Mouse (Mus musculus): ENCODE data around the gene Tsc2. TPM values are rescaled to one million over a fixed set of nuclear protein-coding genes. Genes with fewer than 3 reads are reported as not detected.
A peak's percentile ranks its signal among the peaks of the same experiment; 100 is the strongest.

The Tsc2 gene
- polyA plus RNA-seq, 1 experiment from 2014 or later = 46.2 TPM

GRCm38 (mm10) chr17:24550416-24551049, 81.9 kb downstream of the Tsc2 start:
- no peaks in the 10 kb centered on the region for H3K27me3 ChIP-seq (ENCODE audit: control insufficient read depth, insufficient read depth, low read length)
- no peaks in the 10 kb centered on the region; the same call in 1 of the 2 replicates for H3K4me1 ChIP-seq (ENCODE audit: control insufficient read depth, insufficient read depth, low read length)
- H3K36me3 ChIP-seq (replicated peaks; ENCODE audit: control insufficient read depth, insufficient read depth, low read depth, low read length) = no peaks in the 10 kb centered on the region
- H3K4me2 ChIP-seq (ENCODE audit: low read depth, low read length) = peak overlapping the region; percentile 89
- DNase-seq (ENCODE audit: low spot score) (peak; percentile 79), ATAC-seq (replicated peaks; ENCODE audit: insufficient number of reproducible peaks, low FRiP score, low TSS enrichment, low read depth) (peak; percentile 86)
- H3K9ac ChIP-seq (replicated peaks; ENCODE audit: low read length) = peak overlapping the region; percentile 90
- under 1% methylated on average over 40 of the region's 44 CpGs for WGBS
- peak overlapping the region; percentile 93 for H3K27ac ChIP-seq (replicated peaks; ENCODE audit: low read depth, low read length)
- H3K9me3 ChIP-seq (replicated peaks; ENCODE audit: control insufficient read depth, low read length) = no peaks in the 10 kb centered on the region
- H3K4me3 ChIP-seq (ENCODE audit: low read depth, low read length) = peak overlapping the region; percentile 90

GRCm38 (mm10) chr17:24549618-24550415, 82.6 kb downstream of the Tsc2 start, which contains the start of gene Pkd1:
Gene Pkd1, plus strand, starts transcription at chr17:24549834.
- peak within 1 kb of the TSS; percentile 89 for H3K4me2 ChIP-seq (ENCODE audit: low read depth, low read length)
- H3K27me3 ChIP-seq (ENCODE audit: control insufficient read depth, insufficient read depth, low read length) = no peaks in the 10 kb centered on the region
- WGBS = under 1% methylated on average over 65 of the region's 72 CpGs
- peak within 1 kb of the TSS; percentile 93 for H3K27ac ChIP-seq (replicated peaks; ENCODE audit: low read depth, low read length)
- DNase-seq (ENCODE audit: low spot score) = peak; percentile 100
- peak; percentile 95 for ATAC-seq (replicated peaks; ENCODE audit: insufficient number of reproducible peaks, low FRiP score, low TSS enrichment, low read depth)
- peak within 1 kb of the TSS; percentile 90 for H3K4me3 ChIP-seq (ENCODE audit: low read depth, low read length)
- no peaks in the 10 kb centered on the region for H3K9me3 ChIP-seq (replicated peaks; ENCODE audit: control insufficient read depth, low read length)
- no peaks in the 10 kb centered on the region; the same call in 1 of the 2 replicates for H3K4me1 ChIP-seq (ENCODE audit: control insufficient read depth, insufficient read depth, low read length)
- H3K9ac ChIP-seq (replicated peaks; ENCODE audit: low read length) = peak within 1 kb of the TSS; percentile 90
- no peaks in the 10 kb centered on the region for H3K36me3 ChIP-seq (replicated peaks; ENCODE audit: control insufficient read depth, insufficient read depth, low read depth, low read length)

- Histone ChIP-seq H3K36me3 (replicated peaks; ENCODE audit: control insufficient read depth, insufficient read depth, low read depth, low read length) (no peaks in the 10 kb centered on the region), H3K4me1 (ENCODE audit: control insufficient read depth, insufficient read depth, low read length) (no peaks in the 10 kb centered on the region; the same call in none of the 2 replicates), H3K4me2 (ENCODE audit: low read depth, low read length) (peak overlapping the region; percentile 89), H3K9ac (replicated peaks; ENCODE audit: low read length) (0 out of 2 replicates have a peak overlapping the region, but pooled peaks have one; percentile 10), H3K27ac (replicated peaks; ENCODE audit: low read depth, low read length) (0 out of 2 replicates have a peak overlapping the region, but pooled peaks have one; percentile 20), H3K4me3 (ENCODE audit: low read depth, low read length) (peak overlapping the region; percentile 90), H3K27me3 (ENCODE audit: control insufficient read depth, insufficient read depth, low read length) (no peaks in the 10 kb centered on the region), H3K9me3 (replicated peaks; ENCODE audit: control insufficient read depth, low read length) (no peaks in the 10 kb centered on the region)
- WGBS = 4% methylated on average over 23 of the region's 23 CpGs
- DNase-seq (ENCODE audit: low spot score) (peak; percentile 43), ATAC-seq (replicated peaks; ENCODE audit: insufficient number of reproducible peaks, low FRiP score, low TSS enrichment, low read depth) (peak; percentile 36)
Observed at GRCm38 (mm10) chr17:24548921-24549617, 83.4 kb downstream of the Tsc2 start.

- Histone ChIP-seq H3K36me3 (replicated peaks; ENCODE audit: control insufficient read depth, insufficient read depth, low read depth, low read length) (no peaks in the 10 kb centered on the region), H3K27me3 (ENCODE audit: control insufficient read depth, insufficient read depth, low read length) (no peaks in the 10 kb centered on the region), H3K9ac (replicated peaks; ENCODE audit: low read length) (no peak overlapping the region), H3K4me3 (ENCODE audit: low read depth, low read length) (no peak overlapping the region), H3K9me3 (replicated peaks; ENCODE audit: control insufficient read depth, low read length) (no peaks in the 10 kb centered on the region), H3K4me1 (ENCODE audit: control insufficient read depth, insufficient read depth, low read length) (no peaks in the 10 kb centered on the region; the same call in none of the 2 replicates), H3K27ac (replicated peaks; ENCODE audit: low read depth, low read length) (no peak overlapping the region), H3K4me2 (ENCODE audit: low read depth, low read length) (no peak overlapping the region)
- ATAC-seq (replicated peaks; ENCODE audit: insufficient number of reproducible peaks, low FRiP score, low TSS enrichment, low read depth) (no peak), DNase-seq (ENCODE audit: low spot score) (no peak)
- 44% methylated on average over 9 of the region's 9 CpGs for WGBS
Observed at GRCm38 (mm10) chr17:24548435-24548834, 84.0 kb downstream of the Tsc2 start.

- 84% methylated on average over 3 of the region's 3 CpGs for WGBS
- H3K27me3 ChIP-seq (ENCODE audit: control insufficient read depth, insufficient read depth, low read length) = no peaks in the 10 kb centered on the region
Observed at GRCm38 (mm10) chr17:24546234-24546633, 86.2 kb downstream of the Tsc2 start.

More at GRCm38 (mm10) chr17:24546234-24546633, 86.2 kb downstream of the Tsc2 start:
- Histone ChIP-seq H3K4me1 (ENCODE audit: control insufficient read depth, insufficient read depth, low read length) (no peaks in the 10 kb centered on the region; the same call in 1 of the 2 replicates), H3K9ac (replicated peaks; ENCODE audit: low read length) (no peak overlapping the region), H3K4me3 (ENCODE audit: low read depth, low read length) (no peak overlapping the region), H3K27ac (replicated peaks; ENCODE audit: low read depth, low read length) (no peak overlapping the region), H3K9me3 (replicated peaks; ENCODE audit: control insufficient read depth, low read length) (no peaks in the 10 kb centered on the region), H3K36me3 (replicated peaks; ENCODE audit: control insufficient read depth, insufficient read depth, low read depth, low read length) (no peaks in the 10 kb centered on the region), H3K4me2 (ENCODE audit: low read depth, low read length) (no peak overlapping the region)
- ATAC-seq (replicated peaks; ENCODE audit: insufficient number of reproducible peaks, low FRiP score, low TSS enrichment, low read depth) (no peak), DNase-seq (ENCODE audit: low spot score) (no peak)

Small RNAs within 50 kb of the gene (microRNA-seq; reads per million reads assigned to microRNA genes)
- not detected for gene Gm24589 (ENCODE audit: borderline number of aligned reads)

Other genes starting within 250 kb of the Tsc2 start
- 349 and 363 TPM in 2 replicates for gene Rnps1, start 218.1 kb downstream of the Tsc2 start, polyA plus RNA-seq (2014; fragmentation: Nextera tagmentation; extraction: Ambion mirVana)
- gene Eci1, start 206.0 kb downstream of the Tsc2 start, polyA plus RNA-seq (2014; fragmentation: Nextera tagmentation; extraction: Ambion mirVana) = 74.6 and 77.2 TPM in 2 replicates
- gene Dnase1l2, start 189.5 kb downstream of the Tsc2 start, polyA plus RNA-seq (2014; fragmentation: Nextera tagmentation; extraction: Ambion mirVana) = 1.1 TPM in 2 replicates
- gene E4f1, start 162.3 kb downstream of the Tsc2 start, polyA plus RNA-seq (2014; fragmentation: Nextera tagmentation; extraction: Ambion mirVana) = 10.3 and 11.1 TPM in 2 replicates
- 53.7 and 54.9 TPM in 2 replicates for gene Pgp, start 162.2 kb downstream of the Tsc2 start, polyA plus RNA-seq (2014; fragmentation: Nextera tagmentation; extraction: Ambion mirVana)
- gene Bricd5, start 158.7 kb downstream of the Tsc2 start, polyA plus RNA-seq (2014; fragmentation: Nextera tagmentation; extraction: Ambion mirVana) = 0.42 TPM in 1 of 2 replicates, not detected in the other
- gene Mlst8, start 153.6 kb downstream of the Tsc2 start, polyA plus RNA-seq (2014; fragmentation: Nextera tagmentation; extraction: Ambion mirVana) = 30.3 and 32.0 TPM in 2 replicates
- gene Caskin1, start 144.0 kb downstream of the Tsc2 start, polyA plus RNA-seq (2014; fragmentation: Nextera tagmentation; extraction: Ambion mirVana) = 2.6 and 2.8 TPM in 2 replicates
- 86.1 and 88.2 TPM in 2 replicates for gene Traf7, start 104.7 kb downstream of the Tsc2 start, polyA plus RNA-seq (2014; fragmentation: Nextera tagmentation; extraction: Ambion mirVana)
- 1.4 and 1.8 TPM in 2 replicates for gene Rab26, start 98.4 kb downstream of the Tsc2 start, polyA plus RNA-seq (2014; fragmentation: Nextera tagmentation; extraction: Ambion mirVana)
- 9.6 and 16.6 TPM in 2 replicates for gene Pkd1, start 82.8 kb downstream of the Tsc2 start, polyA plus RNA-seq (2014; fragmentation: Nextera tagmentation; extraction: Ambion mirVana)
- 18.6 and 22.9 TPM in 2 replicates for gene Nthl1, start 50 bp upstream of the Tsc2 start, polyA plus RNA-seq (2014; fragmentation: Nextera tagmentation; extraction: Ambion mirVana)
- 48.3 and 50.2 TPM in 2 replicates for gene Slc9a3r2, start 17.7 kb upstream of the Tsc2 start, polyA plus RNA-seq (2014; fragmentation: Nextera tagmentation; extraction: Ambion mirVana)
- gene Npw, start 25.8 kb upstream of the Tsc2 start, polyA plus RNA-seq (2014; fragmentation: Nextera tagmentation; extraction: Ambion mirVana) = 0.48 TPM in 1 of 2 replicates, not detected in the other
- 24.1 and 26.6 TPM in 2 replicates for gene Zfp598, start 37.1 kb upstream of the Tsc2 start, polyA plus RNA-seq (2014; fragmentation: Nextera tagmentation; extraction: Ambion mirVana)
- gene Syngr3, start 57.3 kb upstream of the Tsc2 start, polyA plus RNA-seq (2014; fragmentation: Nextera tagmentation; extraction: Ambion mirVana) = 6.2 and 6.6 TPM in 2 replicates
- 46.8 and 52.4 TPM in 2 replicates for gene Gfer, start 63.5 kb upstream of the Tsc2 start, polyA plus RNA-seq (2014; fragmentation: Nextera tagmentation; extraction: Ambion mirVana)
- 1.1 and 2.7 TPM in 2 replicates for gene Noxo1, start 63.6 kb upstream of the Tsc2 start, polyA plus RNA-seq (2014; fragmentation: Nextera tagmentation; extraction: Ambion mirVana)
- 96.3 and 102 TPM in 2 replicates for gene Tbl3, start 75.0 kb upstream of the Tsc2 start, polyA plus RNA-seq (2014; fragmentation: Nextera tagmentation; extraction: Ambion mirVana)
- gene Rnf151, start 85.4 kb upstream of the Tsc2 start, polyA plus RNA-seq (2014; fragmentation: Nextera tagmentation; extraction: Ambion mirVana) = 0.18 and 0.24 TPM in 2 replicates
- gene Rps2, start 85.5 kb upstream of the Tsc2 start, polyA plus RNA-seq (2014; fragmentation: Nextera tagmentation; extraction: Ambion mirVana) = 1,371 and 1,480 TPM in 2 replicates
- 191 and 217 TPM in 2 replicates for gene Ndufb10, start 91.8 kb upstream of the Tsc2 start, polyA plus RNA-seq (2014; fragmentation: Nextera tagmentation; extraction: Ambion mirVana)
- gene Rpl3l, start 95.2 kb upstream of the Tsc2 start, polyA plus RNA-seq (2014; fragmentation: Nextera tagmentation; extraction: Ambion mirVana) = not detected in 2 replicates
- gene Msrb1, start 104.0 kb upstream of the Tsc2 start, polyA plus RNA-seq (2014; fragmentation: Nextera tagmentation; extraction: Ambion mirVana) = 23.6 and 24.3 TPM in 2 replicates
- 4.3 and 4.7 TPM in 2 replicates for gene Hs3st6, start 120.4 kb upstream of the Tsc2 start, polyA plus RNA-seq (2014; fragmentation: Nextera tagmentation; extraction: Ambion mirVana)
- gene Meiob, start 171.7 kb upstream of the Tsc2 start, polyA plus RNA-seq (2014; fragmentation: Nextera tagmentation; extraction: Ambion mirVana) = not detected in 2 replicates
- gene Hagh, start 207.5 kb upstream of the Tsc2 start, polyA plus RNA-seq (2014; fragmentation: Nextera tagmentation; extraction: Ambion mirVana) = 23.2 and 24.1 TPM in 2 replicates
- gene Fahd1, start 217.7 kb upstream of the Tsc2 start, polyA plus RNA-seq (2014; fragmentation: Nextera tagmentation; extraction: Ambion mirVana) = 21.7 and 23.0 TPM in 2 replicates
- gene Igfals, start 233.4 kb upstream of the Tsc2 start, polyA plus RNA-seq (2014; fragmentation: Nextera tagmentation; extraction: Ambion mirVana) = 0.14 TPM in 2 replicates